Mouse (Mus musculus): ENCODE results near the gene Tenm4. TPM values are rescaled to one million over a fixed set of nuclear protein-coding genes. Genes with fewer than 3 reads are reported as not detected.

Gene Tenm4
- polyA plus RNA-seq, 2 experiments, result 0.11 to 0.28 TPM

GRCm38 (mm10) chr7:96878511-96879276 is 707.6 kb downstream of the Tenm4 start:
- Histone ChIP-seq H3K36me3 (replicated peaks; ENCODE audit: control insufficient read depth, insufficient read depth, low read depth) (no peaks in the 10 kb centered on the region), H3K27ac (no peak overlapping the region), H3K9me3 (ENCODE audit: control insufficient read depth, low read length) (no peaks in the 10 kb centered on the region), H3K4me3 (ENCODE audit: insufficient read depth in 1 of 2, low read depth in 2 of 2, low read length in 2 of 2) (no peak overlapping the region), H3K9ac (replicated peaks) (no peak overlapping the region), H3K27me3 (ENCODE audit: control insufficient read depth, insufficient read depth, low read length) (no peaks in the 10 kb centered on the region), H3K4me1 (replicated peaks; ENCODE audit: control insufficient read depth in 2 of 2, insufficient read depth in 2 of 2, low read length in 1 of 2) (no peaks in the 10 kb centered on the region), H3K4me2 (ENCODE audit: low read depth) (no peak overlapping the region)
- ATAC-seq (ENCODE audit: insufficient read depth) (no peak), DNase-seq (ENCODE audit: low read depth in 3 of 3, low spot score in 3 of 3) (no peak)
- no peak for TF ChIP-seq EP300 (IDR thresholded peaks at IDR 0.05; ENCODE audit: low read depth)
- no peak for TF ChIP-seq CTCF (IDR thresholded peaks at IDR 0.05; ENCODE audit: low read depth)
- WGBS (ENCODE audit: insufficient replicate concordance), result 52% methylated on average over 7 of the region's 7 CpGs

- H3K27ac ChIP-seq, result no peak overlapping the region
- DNase-seq (ENCODE audit: low read depth in 3 of 3, low spot score in 3 of 3) (no peak), ATAC-seq (ENCODE audit: insufficient read depth) (no peak)
- no peaks in the 10 kb centered on the region for H3K9me3 ChIP-seq (ENCODE audit: control insufficient read depth, low read length)
- no peak overlapping the region for H3K4me2 ChIP-seq (ENCODE audit: low read depth)
- H3K4me1 ChIP-seq (replicated peaks; ENCODE audit: control insufficient read depth in 2 of 2, insufficient read depth in 2 of 2, low read length in 1 of 2), result no peaks in the 10 kb centered on the region
- WGBS (ENCODE audit: insufficient replicate concordance), result 59% methylated on average over 6 of the region's 6 CpGs
- H3K4me3 ChIP-seq (ENCODE audit: insufficient read depth in 1 of 2, low read depth in 2 of 2, low read length in 2 of 2), result no peak overlapping the region
- H3K9ac ChIP-seq (replicated peaks), result no peak overlapping the region
- TF ChIP-seq CTCF (IDR thresholded peaks at IDR 0.05; ENCODE audit: low read depth), result no peak
- no peak for TF ChIP-seq EP300 (IDR thresholded peaks at IDR 0.05; ENCODE audit: low read depth)
- H3K27me3 ChIP-seq (ENCODE audit: control insufficient read depth, insufficient read depth, low read length), result no peaks in the 10 kb centered on the region
- H3K36me3 ChIP-seq (replicated peaks; ENCODE audit: control insufficient read depth, insufficient read depth, low read depth), result no peaks in the 10 kb centered on the region
These were observed 708.5 kb downstream of the Tenm4 start for GRCm38 (mm10) chr7:96879593-96879992.

- Histone ChIP-seq H3K4me3 (ENCODE audit: insufficient read depth in 1 of 2, low read depth in 2 of 2, low read length in 2 of 2) (no peak overlapping the region), H3K4me1 (replicated peaks; ENCODE audit: control insufficient read depth in 2 of 2, insufficient read depth in 2 of 2, low read length in 1 of 2) (no peaks in the 10 kb centered on the region), H3K27me3 (ENCODE audit: control insufficient read depth, insufficient read depth, low read length) (no peaks in the 10 kb centered on the region), H3K4me2 (ENCODE audit: low read depth) (no peak overlapping the region), H3K36me3 (replicated peaks; ENCODE audit: control insufficient read depth, insufficient read depth, low read depth) (no peaks in the 10 kb centered on the region), H3K9me3 (ENCODE audit: control insufficient read depth, low read length) (no peaks in the 10 kb centered on the region), H3K27ac (no peak overlapping the region), H3K9ac (replicated peaks) (no peak overlapping the region)
- DNase-seq (ENCODE audit: low read depth in 3 of 3, low spot score in 3 of 3), result no peak
- whole genome bisulfite sequencing (ENCODE audit: insufficient replicate concordance), result 67% methylated on average over 6 of the region's 6 CpGs
- TF ChIP-seq CTCF (IDR thresholded peaks at IDR 0.05; ENCODE audit: low read depth), result no peak
- no peak for TF ChIP-seq EP300 (IDR thresholded peaks at IDR 0.05; ENCODE audit: low read depth)
- ATAC-seq (ENCODE audit: insufficient read depth), result no peak
These were observed 709.3 kb downstream of the Tenm4 start for GRCm38 (mm10) chr7:96880221-96880944.

- Histone ChIP-seq H3K4me2 (ENCODE audit: low read depth) (no peak overlapping the region), H3K9me3 (ENCODE audit: control insufficient read depth, low read length) (no peaks in the 10 kb centered on the region), H3K36me3 (replicated peaks; ENCODE audit: control insufficient read depth, insufficient read depth, low read depth) (no peaks in the 10 kb centered on the region), H3K27ac (no peak overlapping the region), H3K9ac (replicated peaks) (no peak overlapping the region), H3K27me3 (ENCODE audit: control insufficient read depth, insufficient read depth, low read length) (no peaks in the 10 kb centered on the region), H3K4me1 (replicated peaks; ENCODE audit: control insufficient read depth in 2 of 2, insufficient read depth in 2 of 2, low read length in 1 of 2) (no peaks in the 10 kb centered on the region), H3K4me3 (ENCODE audit: insufficient read depth in 1 of 2, low read depth in 2 of 2, low read length in 2 of 2) (no peak overlapping the region)
- WGBS (ENCODE audit: insufficient replicate concordance), result 57% methylated on average over 3 of the region's 3 CpGs
- no peak for DNase-seq (ENCODE audit: low read depth in 3 of 3, low spot score in 3 of 3)
- TF ChIP-seq CTCF (IDR thresholded peaks at IDR 0.05; ENCODE audit: low read depth) (no peak), EP300 (IDR thresholded peaks at IDR 0.05; ENCODE audit: low read depth) (no peak)
- ATAC-seq (ENCODE audit: insufficient read depth), result no peak
These were observed 712.3 kb downstream of the Tenm4 start for GRCm38 (mm10) chr7:96883297-96883696.

DNA sequence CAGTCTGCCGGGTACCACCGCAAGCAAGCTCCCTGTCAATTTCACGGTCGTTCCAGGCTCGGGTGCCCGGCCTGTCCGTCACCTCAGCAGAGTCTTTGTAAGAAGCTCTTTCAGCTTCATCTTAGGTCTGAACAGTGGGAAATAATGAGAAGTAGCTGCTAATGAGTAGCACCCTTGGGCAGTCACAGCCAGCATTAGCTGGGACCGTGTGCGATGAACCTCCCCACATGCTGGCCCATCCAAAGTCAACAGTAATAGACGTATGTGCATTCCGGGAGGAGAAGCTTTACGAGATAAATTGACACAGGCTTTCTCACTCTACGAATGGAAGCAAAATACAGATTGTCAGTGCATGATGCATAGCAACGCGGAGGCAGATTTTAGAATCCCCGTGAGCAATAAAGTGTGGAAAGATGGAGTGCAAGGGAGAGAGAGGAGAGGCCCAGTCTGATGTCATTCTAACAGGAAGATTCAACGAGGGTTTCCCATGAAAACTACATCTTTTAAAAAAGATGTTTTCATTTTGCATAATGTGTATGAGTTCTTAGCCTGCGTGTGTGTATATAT is 716.1 kb downstream of the Tenm4 start:
- Histone ChIP-seq H3K4me3 (ENCODE audit: insufficient read depth in 1 of 2, low read depth in 2 of 2, low read length in 2 of 2) (no peak overlapping the region), H3K9me3 (ENCODE audit: control insufficient read depth, low read length) (no peaks in the 10 kb centered on the region), H3K27ac (no peak overlapping the region), H3K27me3 (ENCODE audit: control insufficient read depth, insufficient read depth, low read length) (no peaks in the 10 kb centered on the region), H3K9ac (replicated peaks) (no peak overlapping the region), H3K36me3 (replicated peaks; ENCODE audit: control insufficient read depth, insufficient read depth, low read depth) (no peaks in the 10 kb centered on the region), H3K4me2 (ENCODE audit: low read depth) (no peak overlapping the region), H3K4me1 (replicated peaks; ENCODE audit: control insufficient read depth in 2 of 2, insufficient read depth in 2 of 2, low read length in 1 of 2) (no peaks in the 10 kb centered on the region)
- TF ChIP-seq CTCF (IDR thresholded peaks at IDR 0.05; ENCODE audit: low read depth) (no peak), EP300 (IDR thresholded peaks at IDR 0.05; ENCODE audit: low read depth) (no peak)
- no peak for DNase-seq (ENCODE audit: low read depth in 3 of 3, low spot score in 3 of 3)
- WGBS (ENCODE audit: insufficient replicate concordance), result 83% methylated on average over 18 of the region's 18 CpGs
- no peak for ATAC-seq (ENCODE audit: insufficient read depth)

All from liver, embryonic 14.5 days (tissue).